Mouse (Mus musculus): Measurements from ENCODE around the gene Fam129a. TPM values are rescaled to one million over a fixed set of nuclear protein-coding genes. Genes with fewer than 3 reads are reported as not detected.
"Not testable (repeated sequence)": the region's sequence is repeated elsewhere in the genome, so short reads cannot be mapped to it uniquely, and the experiment has no call there.

Fam129a gene
- polyA plus RNA-seq, 1 experiment from 2014 or later: 2.2 TPM

DNA sequence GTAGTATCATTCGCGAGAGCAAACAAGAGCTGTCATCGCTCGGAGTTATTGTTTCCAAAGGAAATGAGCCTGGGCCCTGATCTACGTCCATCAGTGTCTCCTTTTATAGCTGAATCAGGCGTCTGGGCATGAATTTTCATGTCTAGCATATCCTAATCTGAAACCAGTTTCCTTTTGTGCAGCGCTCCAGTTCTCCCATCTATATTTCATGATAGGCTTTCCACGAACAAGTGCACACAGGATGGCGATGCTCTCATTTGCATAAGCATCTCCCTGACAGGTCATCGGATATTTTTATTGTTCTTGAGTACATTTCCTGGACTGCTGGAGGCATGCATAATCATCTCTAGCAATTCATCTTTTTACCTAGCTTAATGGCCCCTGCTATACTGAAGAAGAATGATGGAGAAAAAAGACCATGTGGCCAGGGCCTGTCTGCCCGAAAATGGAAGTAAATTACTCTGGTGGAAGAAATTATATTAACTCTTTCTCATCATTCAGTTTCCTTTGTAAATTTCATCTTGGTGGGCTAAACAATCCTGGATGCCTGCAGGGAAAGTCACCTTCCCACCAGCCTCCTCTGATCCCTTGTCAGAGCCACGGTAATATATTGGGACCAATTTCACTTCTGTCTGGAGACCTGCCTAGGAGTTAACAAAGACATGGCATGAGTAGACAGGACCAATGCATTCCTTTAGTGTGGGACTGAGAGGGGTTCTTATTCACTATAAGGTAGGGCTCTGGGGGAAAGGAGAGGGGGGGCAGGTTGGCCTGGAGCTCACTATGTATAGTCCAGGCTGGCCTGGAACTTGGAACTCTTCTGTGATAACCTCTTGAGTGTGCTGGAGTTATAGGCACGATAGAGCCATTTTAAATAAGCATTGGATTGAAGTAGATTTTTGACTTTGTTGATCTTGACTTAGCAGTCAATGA, 21.4 kb downstream of the Fam129a start:
- no peak for ATAC-seq (replicated peaks)
- WGBS: 72% methylated on average over 13 of the region's 13 CpGs
- Histone ChIP-seq H3K4me1 (no peaks in the 10 kb centered on the region), H3K4me3 (no peak overlapping the region), H3K4me2 (replicated peaks) (no peak overlapping the region), H3K27me3 (0 out of 2 replicates have a peak, but pooled peaks cover 2% of the 10 kb centered on the region), H3K9me3 (no peaks in the 10 kb centered on the region), H3K27ac (replicated peaks) (no peak overlapping the region), H3K36me3 (no peaks in the 10 kb centered on the region), H3K9ac (replicated peaks) (no peak overlapping the region)

DNA sequence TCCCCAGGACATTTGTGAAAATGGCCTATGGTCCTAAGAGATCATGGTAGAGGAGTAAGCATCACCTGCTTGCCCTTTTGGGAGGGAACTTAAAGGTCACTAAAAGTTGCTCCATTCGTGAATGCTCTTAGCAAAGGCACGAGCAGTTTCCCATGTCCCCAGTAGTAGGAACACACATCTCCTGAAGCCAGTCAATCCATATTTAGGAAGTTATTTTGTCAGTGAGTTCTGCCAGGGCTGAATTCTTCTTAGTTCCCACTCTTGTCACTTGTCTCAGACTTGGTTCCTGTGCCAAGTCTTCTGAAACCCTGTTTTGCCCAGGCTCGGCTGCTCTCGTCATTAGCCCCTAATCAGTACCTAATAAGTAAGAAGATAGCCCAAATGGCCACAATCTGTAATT, 23.9 kb downstream of the Fam129a start:
- H3K27ac ChIP-seq (replicated peaks): no peak overlapping the region
- no peak for ATAC-seq (replicated peaks)
- H3K27me3 ChIP-seq: no peaks in the 10 kb centered on the region
- H3K9me3 ChIP-seq: no peaks in the 10 kb centered on the region
- H3K36me3 ChIP-seq: no peaks in the 10 kb centered on the region
- H3K4me3 ChIP-seq: no peak overlapping the region
- H3K4me2 ChIP-seq (replicated peaks): no peak overlapping the region
- no peak overlapping the region for H3K9ac ChIP-seq (replicated peaks)
- 60% methylated on average over 4 of the region's 4 CpGs for WGBS
- no peaks in the 10 kb centered on the region for H3K4me1 ChIP-seq

GRCm38 (mm10) chr1:151595600-151596299, 24.8 kb downstream of the Fam129a start:
- Histone ChIP-seq H3K9me3 (no peaks in the 10 kb centered on the region), H3K27ac (replicated peaks) (no peak overlapping the region), H3K36me3 (no peaks in the 10 kb centered on the region), H3K4me2 (replicated peaks) (no peak overlapping the region), H3K27me3 (no peaks in the 10 kb centered on the region), H3K4me3 (no peak overlapping the region), H3K9ac (replicated peaks) (no peak overlapping the region), H3K4me1 (no peaks in the 10 kb centered on the region)
- no peak for ATAC-seq (replicated peaks)
- WGBS: 34% methylated on average over 12 of the region's 12 CpGs

DNA sequence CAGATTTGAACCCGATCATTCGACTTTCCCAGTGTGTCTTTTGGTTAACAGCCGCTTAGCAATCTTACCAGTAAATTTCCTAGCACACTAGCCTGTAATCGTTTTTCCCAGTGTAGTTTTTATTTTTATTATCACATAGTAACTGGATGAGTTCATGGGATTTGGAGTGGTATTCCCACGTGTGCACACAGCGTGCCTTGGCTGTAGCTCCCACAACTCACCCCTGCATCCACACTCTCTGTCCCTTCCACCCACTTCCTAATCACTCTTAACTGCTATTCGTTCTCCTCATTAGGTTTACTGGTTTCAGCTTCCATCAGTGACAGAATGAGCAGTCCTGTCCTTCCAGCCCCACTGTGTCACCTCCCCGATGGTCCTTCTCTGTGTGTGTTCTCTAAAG, 25.6 kb downstream of the Fam129a start:
- Histone ChIP-seq H3K9ac (replicated peaks) (no peak overlapping the region), H3K4me1 (no peaks in the 10 kb centered on the region), H3K36me3 (no peaks in the 10 kb centered on the region), H3K4me2 (replicated peaks) (no peak overlapping the region), H3K27ac (replicated peaks) (no peak overlapping the region), H3K27me3 (no peaks in the 10 kb centered on the region), H3K9me3 (no peaks in the 10 kb centered on the region), H3K4me3 (no peak overlapping the region)
- 60% methylated on average over 8 of the region's 8 CpGs for WGBS
- ATAC-seq (replicated peaks): no peak

- WGBS: 89% methylated on average over 6 of the region's 6 CpGs
- Histone ChIP-seq H3K27me3 (no peaks in the 10 kb centered on the region), H3K4me1 (no peaks in the 10 kb centered on the region), H3K9ac (replicated peaks) (no peak overlapping the region), H3K4me3 (no peak overlapping the region), H3K36me3 (no peaks in the 10 kb centered on the region), H3K9me3 (no peaks in the 10 kb centered on the region), H3K4me2 (replicated peaks) (no peak overlapping the region), H3K27ac (replicated peaks) (no peak overlapping the region)
- ATAC-seq (replicated peaks): no peak
Observed at GRCm38 (mm10) chr1:151597677-151598297, 26.8 kb downstream of the Fam129a start.

- Histone ChIP-seq H3K9me3 (no peaks in the 10 kb centered on the region), H3K4me1 (no peaks in the 10 kb centered on the region), H3K4me2 (replicated peaks) (no peak overlapping the region), H3K36me3 (no peaks in the 10 kb centered on the region), H3K9ac (replicated peaks) (no peak overlapping the region), H3K27ac (replicated peaks) (no peak overlapping the region), H3K4me3 (no peak overlapping the region), H3K27me3 (no peaks in the 10 kb centered on the region)
- WGBS: 96% methylated on average over 2 of the region's 2 CpGs
- ATAC-seq (replicated peaks): no peak
Observed at GRCm38 (mm10) chr1:151598876-151599275, 27.9 kb downstream of the Fam129a start.

DNA sequence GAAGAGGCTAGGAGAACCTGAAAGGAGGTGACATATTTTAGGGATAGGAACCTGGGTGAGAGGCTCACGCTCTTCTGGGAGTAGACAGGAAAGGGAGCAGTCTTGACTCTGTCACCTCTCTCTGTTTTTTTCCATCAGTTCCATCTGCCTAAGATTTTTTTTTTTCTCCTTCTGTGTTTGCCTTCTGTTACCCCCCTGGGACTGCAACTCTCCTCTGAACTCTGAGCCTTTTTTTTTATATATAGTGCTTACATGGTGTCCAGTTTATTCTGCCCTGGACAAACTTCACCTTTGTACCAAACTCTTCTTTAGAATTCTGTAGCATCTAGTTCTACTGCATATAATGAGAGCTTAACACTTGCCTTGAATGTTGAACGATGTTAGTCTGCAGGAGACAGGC, 33.3 kb downstream of the Fam129a start:
- no peak overlapping the region for H3K27ac ChIP-seq (replicated peaks)
- H3K36me3 ChIP-seq: no peaks in the 10 kb centered on the region
- no peaks in the 10 kb centered on the region for H3K4me1 ChIP-seq
- no peak overlapping the region for H3K4me2 ChIP-seq (replicated peaks)
- H3K27me3 ChIP-seq: no peaks in the 10 kb centered on the region
- no peak overlapping the region for H3K9ac ChIP-seq (replicated peaks)
- H3K4me3 ChIP-seq: no peak overlapping the region
- no peaks in the 10 kb centered on the region for H3K9me3 ChIP-seq
- no peak for ATAC-seq (replicated peaks)
- WGBS: 73% methylated on average over 2 of the region's 2 CpGs

DNA sequence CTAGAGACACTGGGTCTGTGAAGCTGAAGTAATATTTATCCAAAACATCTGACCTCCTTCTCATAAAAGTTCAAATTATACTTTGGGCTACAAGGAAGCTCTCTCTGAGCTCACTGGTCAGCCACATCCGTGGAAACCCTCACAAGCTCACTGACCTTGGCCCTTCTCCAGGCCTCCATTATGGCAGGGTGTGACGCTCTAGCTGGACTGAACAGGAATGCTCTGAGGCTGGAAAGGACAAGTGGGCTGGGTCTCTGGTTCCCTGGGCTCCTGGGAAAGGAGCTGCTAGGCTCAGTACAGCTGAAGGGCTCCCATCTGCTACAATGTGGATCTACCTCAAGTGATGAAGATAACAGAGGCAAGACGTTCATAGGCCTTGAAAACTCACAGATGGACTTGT, 37.0 kb downstream of the Fam129a start:
- H3K9me3 ChIP-seq: not testable (repeated sequence)

GRCm38 (mm10) chr1:151610621-151611020, 39.6 kb downstream of the Fam129a start:
- Histone ChIP-seq H3K4me2 (replicated peaks) (no peak overlapping the region), H3K27me3 (no peaks in the 10 kb centered on the region), H3K36me3 (no peaks in the 10 kb centered on the region), H3K9ac (replicated peaks) (no peak overlapping the region), H3K9me3 (no peaks in the 10 kb centered on the region), H3K27ac (replicated peaks) (no peak overlapping the region), H3K4me1 (no peaks in the 10 kb centered on the region; the same call in 1 of the 2 replicates), H3K4me3 (no peak overlapping the region)
- ATAC-seq (replicated peaks): no peak

More for the DNA sequence above, 37.0 kb downstream of the Fam129a start:
- not testable (repeated sequence) for H3K27me3 ChIP-seq; H3K4me3 ChIP-seq; H3K4me2 ChIP-seq (replicated peaks); H3K27ac ChIP-seq (replicated peaks); H3K9ac ChIP-seq (replicated peaks); ATAC-seq (replicated peaks); H3K36me3 ChIP-seq; H3K4me1 ChIP-seq
- WGBS: 87% methylated on average over 3 of the region's 3 CpGs

- ATAC-seq (replicated peaks): peak; percentile 48; the same call in 1 of the 2 replicates
- H3K27me3 ChIP-seq: no peaks in the 10 kb centered on the region
- WGBS: 62% methylated on average over 10 of the region's 10 CpGs
Observed at GRCm38 (mm10) chr1:151614320-151614935, 43.4 kb downstream of the Fam129a start.

GRCm38 (mm10) chr1:151615625-151616024, 44.6 kb downstream of the Fam129a start:
- no peaks in the 10 kb centered on the region; the same call in 1 of the 2 replicates for H3K4me1 ChIP-seq
- ATAC-seq (replicated peaks): no peak
- no peaks in the 10 kb centered on the region for H3K9me3 ChIP-seq
- no peaks in the 10 kb centered on the region for H3K36me3 ChIP-seq
- H3K4me3 ChIP-seq: no peak overlapping the region
- H3K27me3 ChIP-seq: no peaks in the 10 kb centered on the region
- no peak overlapping the region for H3K4me2 ChIP-seq (replicated peaks)
- H3K27ac ChIP-seq (replicated peaks): no peak overlapping the region
- H3K9ac ChIP-seq (replicated peaks): no peak overlapping the region
- 95% methylated on average over 6 of the region's 6 CpGs for WGBS

More at GRCm38 (mm10) chr1:151614320-151614935, 43.4 kb downstream of the Fam129a start:
- Histone ChIP-seq H3K9me3 (no peaks in the 10 kb centered on the region), H3K27ac (replicated peaks) (no peak overlapping the region), H3K4me2 (replicated peaks) (no peak overlapping the region), H3K36me3 (no peaks in the 10 kb centered on the region), H3K9ac (replicated peaks) (no peak overlapping the region), H3K4me1 (no peaks in the 10 kb centered on the region; the same call in 1 of the 2 replicates), H3K4me3 (no peak overlapping the region)
